Mouse (Mus musculus) lung, embryonic 16.5 days (tissue): Measurements from ENCODE around the gene Olfr704. TPM values are rescaled to one million over a fixed set of nuclear protein-coding genes. Genes with fewer than 3 reads are reported as not detected.

Experiments used
- polyA plus RNA-seq: library from polyadenylated mRNA; unstranded; fragments of >200 nt; fragmentation: Nextera tagmentation; extraction: Ambion mirVana; gene quantifications from 2 replicates; pipeline ENCODE4 v1.2.1, GENCODE M21; 2015

Gene Olfr704
- polyA plus RNA-seq, 1 experiment from 2014 or later = not detected

Other genes starting within 250 kb of the Olfr704 start
- gene Olfr693, start 182.6 kb upstream of the Olfr704 start, polyA plus RNA-seq = not detected in 2 replicates
- gene Olfr694, start 171.4 kb upstream of the Olfr704 start, polyA plus RNA-seq = not detected in 2 replicates
- not detected in 2 replicates for gene Olfr695, start 146.8 kb upstream of the Olfr704 start, polyA plus RNA-seq
- gene Olfr697, start 120.7 kb upstream of the Olfr704 start, polyA plus RNA-seq = not detected in 2 replicates
- gene Olfr698, start 107.8 kb upstream of the Olfr704 start, polyA plus RNA-seq = not detected in 2 replicates
- gene Olfr699, start 70.0 kb upstream of the Olfr704 start, polyA plus RNA-seq = not detected in 2 replicates
- not detected in 2 replicates for gene Olfr700, start 54.4 kb upstream of the Olfr704 start, polyA plus RNA-seq
- gene Olfr701, start 49.1 kb upstream of the Olfr704 start, polyA plus RNA-seq = not detected in 2 replicates
- gene Olfr702, start 29.3 kb upstream of the Olfr704 start, polyA plus RNA-seq = not detected in 2 replicates
- gene Olfr703, start 19.8 kb upstream of the Olfr704 start, polyA plus RNA-seq = not detected in 2 replicates
- not detected in 2 replicates for gene Olfr705, start 13.7 kb downstream of the Olfr704 start, polyA plus RNA-seq
- gene Olfr706, start 25.0 kb downstream of the Olfr704 start, polyA plus RNA-seq = not detected in 2 replicates
- gene Olfr707, start 38.1 kb downstream of the Olfr704 start, polyA plus RNA-seq = not detected in 2 replicates
- not detected in 2 replicates for gene Olfr1532-ps1, start 44.8 kb downstream of the Olfr704 start, polyA plus RNA-seq
- not detected in 2 replicates for gene Olfr709-ps1, start 69.0 kb downstream of the Olfr704 start, polyA plus RNA-seq
- not detected in 2 replicates for gene Olfr710, start 85.1 kb downstream of the Olfr704 start, polyA plus RNA-seq
- not detected in 2 replicates for gene Olfr6, start 100.8 kb downstream of the Olfr704 start, polyA plus RNA-seq
- not detected in 2 replicates for gene Olfr711, start 112.3 kb downstream of the Olfr704 start, polyA plus RNA-seq
- gene Olfr2, start 142.9 kb downstream of the Olfr704 start, polyA plus RNA-seq = not detected in 2 replicates
- gene Olfr713, start 168.0 kb downstream of the Olfr704 start, polyA plus RNA-seq = not detected in 2 replicates
- gene Olfr714, start 207.8 kb downstream of the Olfr704 start, polyA plus RNA-seq = not detected in 2 replicates
- not detected in 2 replicates for gene Olfr17, start 230.0 kb downstream of the Olfr704 start, polyA plus RNA-seq
- not detected in 2 replicates for gene Olfr715b, start 247.2 kb downstream of the Olfr704 start, polyA plus RNA-seq